Mouse (Mus musculus) heart, embryonic 13.5 days (tissue): ENCODE data around the gene Pwwp2b. TPM values are rescaled to one million over a fixed set of nuclear protein-coding genes. Genes with fewer than 3 reads are reported as not detected.

Experiments used
- polyA plus RNA-seq: library from polyadenylated mRNA; unstranded; fragments of >200 nt; fragmentation: Nextera tagmentation; extraction: Ambion mirVana; gene quantifications from 2 replicates; pipeline ENCODE4 v1.2.1, GENCODE M21; 2015

Pwwp2b gene
- polyA plus RNA-seq, 1 experiment from 2014 or later = 8.0 TPM

Other genes starting within 250 kb of the Pwwp2b start
- gene Dpysl4, start 162.5 kb upstream of the Pwwp2b start, polyA plus RNA-seq = 3.2 and 3.5 TPM in 2 replicates
- gene Lrrc27, start 35.5 kb upstream of the Pwwp2b start, polyA plus RNA-seq = 2.3 and 3.3 TPM in 2 replicates
- gene Stk32c, start 35.2 kb upstream of the Pwwp2b start, polyA plus RNA-seq = 0.11 TPM in 1 of 2 replicates, not detected in the other
- gene Inpp5a, start 140.6 kb downstream of the Pwwp2b start, polyA plus RNA-seq = 58.4 and 58.5 TPM in 2 replicates